Mouse (Mus musculus) limb, embryonic 10.5 days (tissue): Measurements from ENCODE around the gene Fyn. TPM values are rescaled to one million over a fixed set of nuclear protein-coding genes. Genes with fewer than 3 reads are reported as not detected.

Source experiments
- DNase-seq: peaks from one replicate; pipeline ENCODE4 v3.0.0-alpha.2; 2017; ENCODE audit warnings: low spot score
- H3K27ac ChIP-seq: fragments of 300-500 bp; sonication (generic); 2 replicates; pipeline ENCODE4 v1.5.1; 2016; ENCODE audit warnings: mild to moderate bottlenecking
- H3K27me3 ChIP-seq: fragments of 300-500 bp; sonication (generic); 2 replicates; pipeline ENCODE4 v1.6.1; 2016; ENCODE audit warnings: low read depth, mild to moderate bottlenecking; ENCODE audit not compliant: poor library complexity, severe bottlenecking
- H3K36me3 ChIP-seq: fragments of 300-500 bp; sonication (generic); 2 replicates; pipeline ENCODE4 v1.6.1; 2016; ENCODE audit warnings: mild to moderate bottlenecking, moderate library complexity
- H3K4me1 ChIP-seq: fragments of 300-500 bp; sonication (generic); 2 replicates; pipeline ENCODE4 v1.6.1; 2016
- H3K4me3 ChIP-seq: fragments of 300-500 bp; sonication (generic); 2 replicates; pipeline ENCODE4 v1.5.1; 2016; ENCODE audit warnings: mild to moderate bottlenecking, moderate library complexity
- H3K9me3 ChIP-seq: fragments of 300-500 bp; sonication (generic); replicated peaks from 2 replicates; pipeline ENCODE4 v1.6.1; 2016; ENCODE audit warnings: mild to moderate bottlenecking
- WGBS: fragments of 180-500 bp; shearing (Covaris S2); methylation state at CpG from one replicate; pipeline ENCODE4 v1.1.7; 2016; 5-methylcytosine and 5-hydroxymethylcytosine counted together
- polyA plus RNA-seq: library from polyadenylated mRNA; unstranded; fragments of >200 nt; fragmentation: Nextera tagmentation; extraction: Ambion mirVana; gene quantifications from 2 replicates; pipeline ENCODE4 v1.2.1, GENCODE M21; 2016

The Fyn gene
- polyA plus RNA-seq, 1 experiment from 2014 or later, result 16.0 TPM

DNA sequence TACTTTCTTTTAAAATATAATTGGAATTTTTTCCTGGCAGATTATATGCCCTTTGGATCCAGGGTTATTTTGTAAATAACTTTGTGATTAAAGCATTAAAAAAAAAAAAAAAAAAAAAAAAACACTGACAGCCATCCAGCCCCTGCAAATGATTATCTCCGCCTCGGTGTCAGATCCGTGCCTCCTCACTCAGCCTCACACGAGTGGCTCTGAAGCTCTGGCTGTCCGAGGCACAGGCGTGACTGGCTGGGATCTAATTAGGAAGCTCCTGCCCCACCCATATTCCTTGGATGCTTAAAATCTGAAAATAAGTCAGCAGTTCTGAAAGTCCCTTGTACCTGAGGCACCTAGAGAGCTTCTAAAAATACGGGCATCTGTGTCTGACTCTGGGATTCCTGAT, 164.2 kb downstream of the Fyn start:
- Histone ChIP-seq H3K27ac (peak overlapping the region; percentile 85), H3K27me3 (no peaks in the 10 kb centered on the region), H3K9me3 (no peaks in the 10 kb centered on the region), H3K36me3 (no peaks in the 10 kb centered on the region), H3K4me3 (no peak overlapping the region), H3K4me1 (peaks cover 57% of the 10 kb centered on the region)
- DNase-seq, result no peak
- 33% methylated on average over 7 of the region's 7 CpGs for WGBS

DNA sequence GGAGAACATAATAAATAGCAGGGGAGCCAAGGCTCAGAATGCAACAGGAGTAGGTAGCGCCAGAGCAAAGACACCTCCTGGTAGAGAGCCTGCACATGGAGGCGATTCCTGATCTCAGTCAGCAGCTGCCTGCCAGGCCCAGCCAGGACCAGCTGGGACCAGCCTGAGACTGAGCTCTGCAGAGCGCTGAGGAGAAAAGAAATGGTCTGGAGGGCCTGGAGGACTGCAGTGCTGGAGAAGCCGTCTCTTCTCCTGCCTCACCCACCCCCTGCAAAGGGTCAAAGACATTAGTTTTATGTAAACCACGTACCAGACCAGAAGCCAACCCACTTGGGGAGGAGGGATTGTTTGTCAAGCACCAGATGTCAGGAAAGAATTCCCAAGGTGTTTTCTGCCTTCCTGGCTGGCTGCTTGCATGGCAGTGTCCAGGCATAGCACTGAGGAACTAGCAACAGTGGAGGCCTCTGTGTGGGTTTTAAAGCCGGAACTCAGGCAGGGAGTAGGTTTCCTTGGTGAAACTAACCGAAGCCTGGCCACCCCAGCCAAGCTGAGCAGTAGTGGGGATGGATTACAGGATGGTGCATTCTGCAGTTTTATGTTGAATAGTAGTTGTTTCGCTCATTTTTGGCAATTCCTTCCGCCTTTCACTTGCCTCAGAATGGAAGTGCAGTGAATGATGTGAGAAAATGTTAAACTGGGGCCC, 165.8 kb downstream of the Fyn start:
- DNase-seq, result peak; percentile 74

DNA sequence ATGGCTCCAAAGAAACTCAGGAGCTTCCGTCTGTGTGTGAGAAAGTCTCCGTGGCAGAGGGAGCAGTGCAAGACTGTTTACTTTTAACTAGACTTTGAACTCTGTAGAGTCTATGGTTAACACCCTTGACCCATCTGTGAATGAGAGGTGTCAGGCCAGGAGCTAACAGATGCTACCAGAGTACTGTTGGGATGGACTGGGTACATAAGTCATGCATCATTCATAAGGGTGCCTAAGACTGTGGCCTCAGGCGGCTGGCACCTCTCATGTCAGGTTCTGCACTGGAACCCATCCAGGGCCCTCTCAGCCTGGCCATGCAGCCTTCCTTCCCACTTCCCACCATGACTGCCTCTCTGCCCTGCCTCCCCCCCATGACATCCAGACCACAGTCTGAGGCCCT, 166.7 kb downstream of the Fyn start:
- no peak overlapping the region for H3K4me3 ChIP-seq
- peak overlapping the region; percentile 85 for H3K27ac ChIP-seq
- no peaks in the 10 kb centered on the region for H3K27me3 ChIP-seq
- H3K36me3 ChIP-seq, result no peaks in the 10 kb centered on the region
- 82% methylated on average over 3 of the region's 3 CpGs for WGBS
- no peak for DNase-seq
- H3K9me3 ChIP-seq, result no peaks in the 10 kb centered on the region
- H3K4me1 ChIP-seq, result peaks cover 66% of the 10 kb centered on the region

More for the DNA sequence above, 165.8 kb downstream of the Fyn start:
- peak overlapping the region; percentile 85 for H3K27ac ChIP-seq
- no peaks in the 10 kb centered on the region for H3K27me3 ChIP-seq
- 42% methylated on average over 9 of the region's 9 CpGs for WGBS
- H3K4me1 ChIP-seq, result peaks cover 57% of the 10 kb centered on the region
- H3K9me3 ChIP-seq, result no peaks in the 10 kb centered on the region
- H3K4me3 ChIP-seq, result no peak overlapping the region
- no peaks in the 10 kb centered on the region for H3K36me3 ChIP-seq

DNA sequence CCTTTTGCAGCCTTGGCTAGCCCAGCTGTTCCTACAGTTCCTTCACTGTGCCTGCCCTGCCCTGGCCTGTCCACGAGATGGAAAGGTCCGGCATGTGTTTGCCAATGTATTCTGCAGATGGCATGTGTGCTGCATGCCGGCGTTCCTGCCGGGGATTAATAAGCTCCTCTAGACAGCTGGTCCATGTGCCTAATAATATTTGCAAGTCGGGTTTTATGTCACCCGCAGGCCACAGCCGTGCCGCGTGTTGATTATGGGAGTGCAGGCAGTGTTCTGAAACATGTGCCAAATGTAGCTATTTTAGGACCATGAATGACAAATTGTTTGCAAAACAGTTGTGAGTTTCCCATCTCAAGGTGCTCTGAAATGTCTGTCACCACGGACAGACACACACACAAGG, 167.6 kb downstream of the Fyn start:
- no peaks in the 10 kb centered on the region for H3K36me3 ChIP-seq
- no peak for DNase-seq
- 90% methylated on average over 11 of the region's 11 CpGs for WGBS
- H3K27me3 ChIP-seq, result no peaks in the 10 kb centered on the region
- peaks cover 75% of the 10 kb centered on the region for H3K4me1 ChIP-seq
- peak overlapping the region; percentile 85 for H3K27ac ChIP-seq
- no peak overlapping the region for H3K4me3 ChIP-seq
- H3K9me3 ChIP-seq, result no peaks in the 10 kb centered on the region

DNA sequence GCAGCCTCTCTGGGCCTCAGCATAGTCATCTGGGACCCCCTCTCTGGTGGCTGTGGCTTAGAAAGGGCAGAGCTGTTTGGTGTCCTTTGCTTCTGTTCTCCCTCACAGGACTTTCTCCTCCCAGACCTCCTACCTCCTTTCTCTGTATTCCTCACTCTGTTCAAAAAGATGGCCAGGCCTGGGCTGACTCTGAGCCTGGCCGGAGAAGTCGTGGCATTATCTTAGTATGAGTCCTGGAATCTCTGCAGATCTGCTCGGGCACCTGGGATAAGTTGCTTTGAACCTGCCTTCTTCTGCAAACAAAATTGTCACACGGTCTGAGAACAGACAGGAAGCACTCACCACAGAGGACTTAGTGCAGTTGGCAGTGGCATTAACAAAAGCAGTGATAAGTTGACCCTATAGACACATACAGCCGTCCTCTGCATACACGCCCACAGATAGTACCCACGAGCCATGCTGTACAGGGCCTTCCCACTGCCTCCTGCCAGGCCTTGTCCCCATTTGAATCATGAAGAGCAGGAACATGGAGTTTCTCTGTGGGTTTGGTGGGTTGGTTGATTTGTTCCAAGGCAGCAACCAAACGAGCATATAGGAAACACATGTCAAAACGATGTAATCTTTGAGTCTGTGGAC, 171.5 kb downstream of the Fyn start:
- H3K4me3 ChIP-seq, result no peak overlapping the region
- no peaks in the 10 kb centered on the region for H3K27me3 ChIP-seq
- DNase-seq, result no peak
- no peaks in the 10 kb centered on the region for H3K9me3 ChIP-seq
- H3K36me3 ChIP-seq, result 0 out of 2 replicates have a peak, but pooled peaks cover 3% of the 10 kb centered on the region
- H3K27ac ChIP-seq, result peak overlapping the region; percentile 80
- 77% methylated on average over 9 of the region's 9 CpGs for WGBS
- peaks cover 65% of the 10 kb centered on the region for H3K4me1 ChIP-seq

DNA sequence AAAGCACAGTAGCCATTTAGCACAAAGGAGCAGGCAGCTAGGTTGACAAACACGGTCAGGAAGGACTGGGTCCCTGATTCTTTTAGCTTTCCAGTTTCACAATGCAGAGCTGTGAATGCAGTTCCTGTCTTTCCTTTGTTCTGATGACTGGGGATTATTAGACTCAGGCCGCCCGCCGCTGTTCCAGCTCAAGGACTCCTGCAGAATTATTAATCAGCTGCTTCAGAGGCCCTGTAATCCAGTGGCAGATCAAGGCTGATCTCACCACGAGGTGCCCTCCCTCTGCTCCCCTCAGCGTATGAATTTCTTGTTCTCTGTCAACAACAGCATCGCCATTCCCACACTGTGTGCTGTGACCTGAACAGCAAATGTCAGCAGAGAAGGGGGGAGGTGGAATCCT, 172.3 kb downstream of the Fyn start:
- WGBS, result 33% methylated on average over 7 of the region's 7 CpGs

DNA sequence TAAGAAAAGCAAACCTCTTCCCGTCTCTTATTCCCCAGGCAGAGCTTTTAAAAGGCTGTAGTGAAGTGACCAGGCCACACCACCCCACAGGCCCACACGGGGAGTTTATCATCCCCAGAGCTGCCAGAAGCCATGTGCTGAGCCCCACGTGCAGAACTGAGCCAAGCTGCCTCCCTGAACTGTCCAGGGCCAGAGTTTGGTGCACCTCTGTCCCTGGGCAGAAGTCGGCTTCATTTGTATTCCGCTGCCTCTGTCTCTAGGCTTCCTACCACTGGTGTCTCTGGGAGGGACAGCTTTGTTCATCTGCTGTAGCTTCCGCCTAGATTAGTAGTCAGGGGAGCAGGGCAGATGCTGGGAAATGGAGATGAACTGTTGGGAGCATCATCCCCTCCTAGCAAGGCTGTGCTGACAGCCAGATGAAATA, 172.8 kb downstream of the Fyn start:
- H3K4me3 ChIP-seq, result no peak overlapping the region
- H3K27me3 ChIP-seq, result no peaks in the 10 kb centered on the region
- no peaks in the 10 kb centered on the region for H3K9me3 ChIP-seq
- 57% methylated on average over 6 of the region's 6 CpGs for WGBS
- no peak for DNase-seq
- peak overlapping the region; percentile 80 for H3K27ac ChIP-seq
- 0 out of 2 replicates have a peak, but pooled peaks cover 3% of the 10 kb centered on the region for H3K36me3 ChIP-seq
- H3K4me1 ChIP-seq, result peaks cover 64% of the 10 kb centered on the region

More for the DNA sequence above, 172.3 kb downstream of the Fyn start:
- Histone ChIP-seq H3K9me3 (no peaks in the 10 kb centered on the region), H3K27ac (peak overlapping the region; percentile 80), H3K27me3 (no peaks in the 10 kb centered on the region), H3K4me3 (no peak overlapping the region), H3K36me3 (0 out of 2 replicates have a peak, but pooled peaks cover 3% of the 10 kb centered on the region), H3K4me1 (peaks cover 65% of the 10 kb centered on the region)
- DNase-seq, result peak; percentile 51

DNA sequence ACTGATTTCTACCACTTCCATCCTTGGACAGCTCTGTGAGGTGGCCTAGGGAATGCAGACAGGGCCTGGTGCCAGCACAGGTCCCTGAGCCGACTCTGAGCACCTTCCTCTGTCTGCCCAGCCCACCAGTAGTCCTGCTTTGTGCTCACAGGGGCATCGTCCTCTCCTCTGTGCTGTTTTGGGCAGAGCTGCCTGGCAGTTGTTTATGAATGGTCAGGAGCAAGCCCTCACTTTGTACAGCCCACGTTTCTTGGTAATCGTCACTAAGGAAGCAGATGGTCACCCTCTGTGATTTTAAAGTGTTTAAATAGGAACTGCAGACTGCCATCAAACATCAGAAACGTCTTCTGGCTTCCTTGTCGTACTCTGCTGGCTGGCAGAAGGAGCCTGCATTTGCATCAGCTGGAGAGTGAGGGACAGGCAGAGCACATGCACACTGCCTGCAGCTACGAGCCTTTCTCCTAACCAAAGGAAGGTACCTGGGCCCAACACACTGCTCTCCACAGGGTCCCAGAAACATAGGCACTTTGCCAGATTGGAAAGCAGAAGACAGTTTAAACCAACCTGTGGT, 173.4 kb downstream of the Fyn start:
- 37% methylated on average over 7 of the region's 7 CpGs for WGBS
- peak overlapping the region; percentile 80 for H3K27ac ChIP-seq
- no peak for DNase-seq
- no peak overlapping the region for H3K4me3 ChIP-seq
- H3K4me1 ChIP-seq, result peaks cover 64% of the 10 kb centered on the region
- H3K36me3 ChIP-seq, result 0 out of 2 replicates have a peak, but pooled peaks cover 3% of the 10 kb centered on the region
- H3K27me3 ChIP-seq, result no peaks in the 10 kb centered on the region
- no peaks in the 10 kb centered on the region for H3K9me3 ChIP-seq

DNA sequence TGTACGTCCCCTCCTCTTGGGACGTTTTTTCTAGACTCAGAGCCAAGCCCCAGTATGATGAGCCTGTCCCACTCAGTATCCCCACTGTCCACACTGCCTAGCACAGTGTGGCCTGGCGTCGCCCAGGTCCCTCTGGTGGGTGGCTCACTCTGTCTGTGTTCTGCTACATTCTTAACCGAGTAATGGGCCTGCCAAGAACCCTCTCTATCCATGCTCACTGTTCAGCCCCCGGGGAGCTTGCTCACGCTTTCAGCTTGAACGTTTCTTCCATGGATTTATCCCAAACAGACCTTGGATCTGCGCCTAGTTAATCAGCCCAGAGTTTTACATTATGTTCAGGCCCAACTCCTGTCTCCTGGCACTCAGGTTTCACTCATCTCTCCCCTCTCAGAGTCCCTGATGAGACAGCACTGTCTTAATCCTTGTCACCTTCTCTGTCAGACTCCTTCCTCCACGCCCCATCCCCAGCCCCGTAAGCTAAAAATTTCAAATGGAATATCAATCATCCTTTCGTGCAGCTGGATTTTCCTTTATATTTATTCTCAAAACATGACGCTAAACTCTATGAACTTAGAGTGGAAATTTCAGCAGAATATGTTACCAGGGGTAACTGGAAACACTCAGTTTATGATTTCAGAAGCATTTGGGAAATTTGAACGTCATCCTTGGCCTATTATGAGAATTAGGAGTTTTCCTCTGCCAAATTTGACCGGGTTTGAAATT, 174.0 kb downstream of the Fyn start:
- Histone ChIP-seq H3K36me3 (0 out of 2 replicates have a peak, but pooled peaks cover 3% of the 10 kb centered on the region), H3K27me3 (no peaks in the 10 kb centered on the region), H3K27ac (peak overlapping the region; percentile 80), H3K9me3 (no peaks in the 10 kb centered on the region), H3K4me1 (peaks cover 66% of the 10 kb centered on the region), H3K4me3 (no peak overlapping the region)
- 85% methylated on average over 15 of the region's 15 CpGs for WGBS
- DNase-seq, result no peak

DNA sequence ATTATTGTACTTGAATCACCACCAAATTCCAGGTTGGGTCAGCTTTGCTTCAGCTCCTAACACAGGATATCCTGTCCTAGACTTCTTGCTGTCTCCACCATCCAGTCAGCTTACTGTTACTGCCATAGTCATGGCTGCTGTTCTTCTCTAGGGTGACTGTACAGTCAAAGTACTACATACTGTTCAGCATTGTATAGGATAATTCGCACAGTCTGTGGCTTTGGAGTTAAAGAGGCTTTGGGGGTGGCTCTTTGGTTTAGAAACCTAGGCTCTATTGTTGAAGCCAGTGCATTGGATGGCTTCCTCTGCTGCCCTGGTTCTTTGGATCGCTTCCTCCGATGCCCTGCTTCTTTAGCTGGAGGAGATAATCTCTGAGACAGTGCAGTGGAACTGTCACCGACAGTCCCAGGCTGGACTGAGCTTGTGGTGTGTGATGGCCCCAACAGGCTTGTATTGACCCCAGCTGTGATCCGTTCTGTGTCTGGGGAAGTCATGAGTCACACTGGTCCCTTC, 174.7 kb downstream of the Fyn start:
- 82% methylated on average over 5 of the region's 5 CpGs for WGBS
- peaks cover 66% of the 10 kb centered on the region for H3K4me1 ChIP-seq
- H3K4me3 ChIP-seq, result no peak overlapping the region
- H3K9me3 ChIP-seq, result no peaks in the 10 kb centered on the region
- 0 out of 2 replicates have a peak, but pooled peaks cover 3% of the 10 kb centered on the region for H3K36me3 ChIP-seq
- DNase-seq, result no peak
- no peaks in the 10 kb centered on the region for H3K27me3 ChIP-seq
- peak overlapping the region; percentile 58; the same call in 1 of the 2 replicates for H3K27ac ChIP-seq

DNA sequence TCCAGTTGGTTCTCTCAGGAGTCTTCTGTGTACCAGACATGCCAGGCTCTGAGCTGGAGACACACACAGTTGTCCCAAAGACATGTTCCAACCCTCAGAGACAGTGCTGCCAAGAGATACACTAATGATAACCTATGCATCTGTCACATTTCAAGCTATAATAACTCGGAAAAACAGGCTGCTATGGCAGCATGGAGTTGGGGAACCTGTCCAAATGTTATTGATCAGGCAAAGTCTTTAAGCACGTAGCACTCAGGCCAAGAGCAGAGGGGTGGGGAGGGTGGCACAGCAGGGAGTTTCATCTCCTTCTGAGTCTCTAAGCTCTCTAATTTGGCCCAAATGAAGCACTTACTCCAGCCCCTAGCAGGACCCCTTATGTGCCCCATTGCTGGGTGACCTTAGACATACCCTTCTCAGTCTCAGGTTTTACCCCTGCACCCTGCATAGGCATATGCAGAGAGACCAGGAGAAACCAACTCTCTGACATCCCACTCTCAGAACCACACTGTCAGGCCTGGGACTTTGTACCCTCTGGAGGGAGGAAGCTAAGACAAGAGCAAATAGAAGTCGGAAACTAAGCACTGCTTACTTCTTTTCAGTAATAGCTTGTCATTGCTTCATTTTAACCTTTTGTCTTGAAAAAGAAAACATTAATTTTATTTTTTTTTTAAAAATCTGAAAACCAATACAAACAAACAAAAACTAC, 178.9 kb downstream of the Fyn start:
- Histone ChIP-seq H3K4me1 (peaks cover 50% of the 10 kb centered on the region), H3K4me3 (no peak overlapping the region), H3K9me3 (no peaks in the 10 kb centered on the region), H3K27me3 (no peaks in the 10 kb centered on the region), H3K36me3 (0 out of 2 replicates have a peak, but pooled peaks cover 3% of the 10 kb centered on the region), H3K27ac (peak overlapping the region; percentile 46)
- WGBS, result 68% methylated on average over 3 of the region's 3 CpGs
- DNase-seq, result no peak

DNA sequence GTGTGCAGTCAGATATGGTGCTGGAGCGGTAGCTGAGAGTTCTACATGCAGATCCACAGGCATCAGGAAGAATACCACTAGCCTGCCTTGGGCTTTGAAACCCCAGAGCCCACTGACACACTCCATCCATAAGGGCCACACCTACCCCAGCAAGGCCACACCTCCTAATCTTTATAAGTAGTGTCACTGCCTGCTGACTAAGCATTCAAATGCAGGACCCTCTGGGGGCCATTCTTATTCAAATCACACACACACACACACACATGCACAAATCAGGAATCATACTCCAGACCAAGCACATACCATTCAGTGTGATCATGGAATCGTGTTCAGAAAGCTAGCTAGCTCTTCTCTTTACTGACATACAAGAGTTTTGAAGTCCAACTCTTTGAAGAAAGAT, 182.1 kb downstream of the Fyn start:
- DNase-seq, result no peak
- peaks cover 65% of the 10 kb centered on the region for H3K4me1 ChIP-seq
- H3K4me3 ChIP-seq, result no peak overlapping the region
- no peaks in the 10 kb centered on the region for H3K27me3 ChIP-seq
- no peaks in the 10 kb centered on the region for H3K9me3 ChIP-seq
- no peaks in the 10 kb centered on the region for H3K36me3 ChIP-seq
- no peak overlapping the region for H3K27ac ChIP-seq
- 86% methylated on average over 2 of the region's 2 CpGs for WGBS
